Mouse (Mus musculus) kidney, adult 9 months (tissue): ENCODE results near the gene Serpina11.

Experiments used
- DNase-seq: peaks from one replicate; pipeline ENCODE4 v3.0.0; 2022

Serpina11 gene

GRCm38 (mm10) chr12:103989857-103990256, at the start of gene Serpina11:
Serpina11 (minus strand) TSS chr12:103989957.
- DNase-seq: no peak

GRCm38 (mm10) chr12:104038181-104038580, 48.4 kb upstream of the Serpina11 start:
- no peak for DNase-seq

GRCm38 (mm10) chr12:104033752-104034151, 44.0 kb upstream of the Serpina11 start:
- DNase-seq: no peak

- DNase-seq: peak; percentile 21
Observed at GRCm38 (mm10) chr12:104029986-104030385, 40.2 kb upstream of the Serpina11 start.

GRCm38 (mm10) chr12:104015280-104015679, 25.5 kb upstream of the Serpina11 start:
- DNase-seq: no peak

- no peak for DNase-seq
Observed at GRCm38 (mm10) chr12:104013620-104014019, 23.9 kb upstream of the Serpina11 start, which contains the start of gene Serpina9. Serpina9 (minus strand) TSS chr12:104013755.

- no peak for DNase-seq
Observed at GRCm38 (mm10) chr12:104004689-104005088, 14.9 kb upstream of the Serpina11 start.

GRCm38 (mm10) chr12:104003238-104003612, 13.5 kb upstream of the Serpina11 start:
- no peak for DNase-seq

- DNase-seq: peak; percentile 58
Observed at GRCm38 (mm10) chr12:104002569-104003237, 12.9 kb upstream of the Serpina11 start.

- DNase-seq: no peak
Observed at GRCm38 (mm10) chr12:104000594-104000993, 10.8 kb upstream of the Serpina11 start.

GRCm38 (mm10) chr12:103999611-104000010, 9.9 kb upstream of the Serpina11 start:
- DNase-seq: no peak

GRCm38 (mm10) chr12:103996513-103996912, 6.8 kb upstream of the Serpina11 start:
- DNase-seq: no peak

GRCm38 (mm10) chr12:103995292-103996072, 5.7 kb upstream of the Serpina11 start:
- peak; percentile 63 for DNase-seq

- no peak for DNase-seq
Observed at GRCm38 (mm10) chr12:103992945-103993344, 3.2 kb upstream of the Serpina11 start.

GRCm38 (mm10) chr12:103989514-103989767, 316 bp downstream of the Serpina11 start:
- DNase-seq: no peak

- DNase-seq: no peak
Observed at GRCm38 (mm10) chr12:103988754-103989513, 823 bp downstream of the Serpina11 start.

- no peak for DNase-seq
Observed at GRCm38 (mm10) chr12:103985868-103986267, 3.9 kb downstream of the Serpina11 start.

GRCm38 (mm10) chr12:103984935-103985334, 4.8 kb downstream of the Serpina11 start:
- peak; percentile 45 for DNase-seq

GRCm38 (mm10) chr12:103981646-103982360, 8.0 kb downstream of the Serpina11 start:
- DNase-seq: no peak

- DNase-seq: no peak
Observed at GRCm38 (mm10) chr12:103978294-103978693, 11.5 kb downstream of the Serpina11 start.

- DNase-seq: no peak
Observed at GRCm38 (mm10) chr12:103977846-103978245, 11.9 kb downstream of the Serpina11 start.

- no peak for DNase-seq
Observed at GRCm38 (mm10) chr12:103977060-103977459, 12.7 kb downstream of the Serpina11 start.

GRCm38 (mm10) chr12:103971080-103971479, 18.7 kb downstream of the Serpina11 start:
- DNase-seq: no peak
